Mouse (Mus musculus) testis, postnatal 14 days (tissue): Measurements from ENCODE around the gene Ssr3.
A peak's percentile ranks its signal among the peaks of the same experiment; 100 is the strongest.
"Not testable (repeated sequence)": the region's sequence is repeated elsewhere in the genome, so short reads cannot be mapped to it uniquely, and the experiment has no call there.

Source experiments
- DNase-seq: peaks from one replicate; pipeline ENCODE4 v3.0.0; 2021; ENCODE audit warnings: low spot score

Gene Ssr3

GRCm38 (mm10) chr3:65392421-65392817 lies at the start of gene Ssr3:
TSS of gene Ssr3 (minus strand) at chr3:65392623.
- peak; percentile 98 for DNase-seq

- DNase-seq: peak; percentile 34
Observed at GRCm38 (mm10) chr3:65441586-65442111, 49.2 kb upstream of the Ssr3 start.

- no peak for DNase-seq
Observed at GRCm38 (mm10) chr3:65438511-65439228, 46.2 kb upstream of the Ssr3 start.

GRCm38 (mm10) chr3:65435812-65436211 lies 43.4 kb upstream of the Ssr3 start:
- DNase-seq: no peak

- no peak for DNase-seq
Observed at GRCm38 (mm10) chr3:65435101-65435571, 42.7 kb upstream of the Ssr3 start.

GRCm38 (mm10) chr3:65432236-65432635 lies 39.8 kb upstream of the Ssr3 start:
- no peak for DNase-seq

- DNase-seq: no peak
Observed at GRCm38 (mm10) chr3:65419706-65420105, 27.3 kb upstream of the Ssr3 start.

- no peak for DNase-seq
Observed at GRCm38 (mm10) chr3:65417913-65418594, 25.6 kb upstream of the Ssr3 start.

GRCm38 (mm10) chr3:65416571-65416970 lies 24.1 kb upstream of the Ssr3 start:
- no peak for DNase-seq

GRCm38 (mm10) chr3:65407891-65408290 lies 15.5 kb upstream of the Ssr3 start:
- no peak for DNase-seq

- no peak for DNase-seq
Observed at GRCm38 (mm10) chr3:65405781-65406180, 13.4 kb upstream of the Ssr3 start.

GRCm38 (mm10) chr3:65397566-65397965 lies 5.1 kb upstream of the Ssr3 start:
- no peak for DNase-seq

- DNase-seq: no peak
Observed at GRCm38 (mm10) chr3:65396835-65397504, 4.5 kb upstream of the Ssr3 start.

- not testable (repeated sequence) for DNase-seq
Observed at GRCm38 (mm10) chr3:65395111-65395510, 2.7 kb upstream of the Ssr3 start.

- DNase-seq: no peak
Observed at GRCm38 (mm10) chr3:65391784-65392420, 521 bp downstream of the Ssr3 start.

GRCm38 (mm10) chr3:65391222-65391783 lies 1.1 kb downstream of the Ssr3 start:
- DNase-seq: no peak

GRCm38 (mm10) chr3:65385771-65386170 lies 6.7 kb downstream of the Ssr3 start:
- DNase-seq: peak; percentile 72

GRCm38 (mm10) chr3:65384431-65384830 lies 8.0 kb downstream of the Ssr3 start:
- DNase-seq: no peak

GRCm38 (mm10) chr3:65381094-65381493 lies 11.3 kb downstream of the Ssr3 start:
- DNase-seq: peak; percentile 31

GRCm38 (mm10) chr3:65379884-65380539 lies 12.4 kb downstream of the Ssr3 start:
- no peak for DNase-seq

GRCm38 (mm10) chr3:65378724-65379123 lies 13.7 kb downstream of the Ssr3 start:
- DNase-seq: no peak
